Mouse (Mus musculus) embryo, embryonic 10.5 days (tissue): ENCODE data around the gene Olfr572.

Experiments
- DNase-seq: peaks from one replicate; pipeline ENCODE4 v3.0.0-alpha.2; 2015; ENCODE audit warnings: low spot score

Olfr572 gene

DNA sequence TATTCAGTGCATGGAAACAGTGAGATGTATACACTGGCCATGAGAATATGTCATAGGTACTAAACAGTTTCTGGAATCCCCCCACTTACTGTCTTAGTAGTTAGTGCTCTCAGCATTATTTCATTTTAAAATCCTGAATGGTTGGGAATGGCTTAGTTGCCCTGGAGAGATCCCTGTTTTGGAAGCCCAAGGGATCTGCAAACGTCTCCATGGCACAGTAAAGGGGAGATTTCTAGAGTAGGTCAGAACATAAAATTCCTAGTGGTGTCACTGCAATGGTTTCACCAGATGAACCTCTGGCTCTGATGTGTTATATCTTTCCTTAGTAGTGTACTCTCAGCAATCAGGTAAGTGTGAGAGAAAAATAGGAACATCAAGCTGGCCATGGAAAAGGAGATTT is at the start of gene Olfr572:
Gene Olfr572, plus strand, starts transcription at position 301 of the 400 bp plus-strand sequence.
- no peak for DNase-seq

DNA sequence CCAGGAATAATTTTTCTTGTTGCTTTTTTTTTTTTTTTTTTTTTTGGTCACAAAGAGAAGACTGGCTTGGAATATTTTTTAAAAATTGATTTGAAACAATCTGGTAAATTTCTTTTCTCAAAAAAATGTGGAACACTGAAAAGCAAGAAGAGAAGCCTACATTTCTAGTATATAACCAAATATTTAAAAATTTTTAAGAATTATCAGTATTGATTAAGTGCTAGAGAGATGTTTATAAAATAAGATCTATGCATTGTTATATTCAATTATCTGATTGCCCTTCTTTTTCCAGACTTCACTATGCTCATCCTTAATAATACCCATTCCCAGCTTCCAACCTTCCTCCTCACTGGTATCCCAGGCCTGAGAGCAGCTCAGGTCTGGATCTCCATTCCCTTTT is 47.4 kb upstream of the Olfr572 start, which contains the start of gene Olfr568:
Gene Olfr568, plus strand, starts transcription at position 301 of the 400 bp plus-strand sequence.
- DNase-seq, result no peak

DNA sequence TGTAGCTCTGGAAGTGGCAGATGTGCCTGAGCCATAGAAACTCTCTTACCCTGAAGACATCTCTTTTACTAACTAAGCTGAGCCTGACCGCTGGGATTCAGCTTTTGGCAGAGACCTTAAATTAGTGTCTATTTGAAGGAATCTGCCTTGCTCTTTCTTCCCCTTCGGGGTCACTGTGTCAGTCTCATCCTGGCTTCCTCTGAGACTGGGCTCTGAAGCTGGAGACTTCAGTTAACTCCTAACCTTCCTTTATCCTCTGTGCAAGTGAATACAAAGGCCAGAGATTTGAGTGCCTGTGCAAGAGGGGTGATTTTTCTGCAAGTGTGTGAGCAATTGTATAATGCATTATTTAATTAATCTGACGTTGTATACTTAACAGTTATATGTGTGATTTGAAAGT is 33.4 kb upstream of the Olfr572 start, which contains the start of gene Olfr569:
Gene Olfr569, minus strand, starts transcription at position 101 of the 400 bp plus-strand sequence.
- DNase-seq, result no peak

DNA sequence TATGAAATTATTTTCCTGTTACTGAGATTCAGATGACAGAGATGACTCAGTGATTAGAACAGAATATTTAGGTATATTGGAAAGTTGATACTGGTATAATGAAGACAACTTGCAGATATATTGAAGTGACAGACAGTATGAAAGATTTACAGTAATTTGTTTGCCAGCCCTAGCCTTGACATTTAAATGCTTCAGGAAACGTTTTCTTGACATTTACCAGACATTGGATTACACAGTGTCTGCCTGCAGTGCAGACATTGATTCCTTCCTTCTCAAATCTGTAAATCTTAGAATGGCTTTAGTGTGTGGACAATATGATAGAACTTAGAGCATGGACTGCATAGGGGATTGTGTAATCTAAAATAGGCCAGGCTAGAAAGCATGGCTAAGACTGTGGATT is 8.9 kb upstream of the Olfr572 start:
- DNase-seq, result no peak

DNA sequence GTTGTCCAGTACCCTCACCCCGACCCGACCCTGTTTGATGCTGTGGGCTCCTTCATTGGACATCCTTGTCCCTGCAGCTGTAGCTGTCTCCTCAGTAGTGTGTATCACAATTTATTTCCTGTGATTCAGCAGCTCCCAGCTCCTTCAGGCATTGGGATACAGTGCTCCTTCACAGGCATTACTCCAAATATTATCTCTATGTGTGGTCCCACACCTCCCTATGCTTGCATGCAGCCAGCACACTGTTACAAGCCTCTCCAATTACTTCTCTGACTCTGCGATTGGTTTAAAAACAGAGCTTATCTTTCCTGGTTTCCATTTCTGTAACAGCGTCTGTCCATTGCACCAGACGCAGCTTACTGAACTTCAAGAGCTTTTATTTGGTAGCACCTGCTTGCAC is 7.8 kb upstream of the Olfr572 start:
- no peak for DNase-seq

DNA sequence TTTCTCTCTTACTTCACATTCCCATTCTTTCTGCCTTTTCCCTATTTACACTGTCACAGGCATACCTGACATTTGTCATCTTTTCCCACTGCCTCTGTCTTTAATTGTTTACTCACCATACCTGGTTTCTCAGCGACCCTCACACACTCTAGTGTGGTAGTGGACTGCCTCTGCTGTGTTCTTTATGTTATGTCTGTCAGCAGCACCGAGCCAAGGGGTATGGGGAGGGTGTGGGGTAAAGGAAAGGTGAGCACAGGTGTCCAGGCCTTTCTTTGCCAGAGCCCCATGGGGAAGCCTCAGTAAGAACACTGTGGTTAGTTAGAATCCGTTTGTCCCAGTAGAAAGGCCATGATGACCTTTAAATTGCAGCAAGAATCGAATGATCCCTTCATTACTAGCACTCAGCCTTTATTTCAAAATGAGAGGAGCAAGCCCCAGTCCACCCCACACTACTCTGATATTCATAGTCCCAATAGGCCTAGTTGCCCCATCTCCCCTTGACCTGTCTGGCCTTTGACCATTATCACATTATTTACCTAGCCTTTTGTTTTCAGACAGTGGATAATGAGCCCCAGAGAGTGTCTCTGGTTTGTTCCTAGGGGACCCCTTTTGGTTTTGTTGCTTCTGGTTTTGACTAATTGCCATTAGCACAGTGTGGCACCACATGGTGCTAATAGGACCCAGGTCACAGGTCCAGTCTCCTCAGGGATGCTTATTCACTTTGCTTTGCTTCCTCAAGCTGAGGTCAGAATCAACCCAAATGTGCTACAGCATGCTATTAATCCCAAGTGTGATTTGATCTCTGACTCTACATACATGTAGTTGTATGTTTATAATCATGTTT is 7.0 kb upstream of the Olfr572 start, which contains the start of gene Olfr571:
Gene Olfr571, minus strand, starts transcription at position 505 of the 844 bp plus-strand sequence.
- peak; percentile 12 for DNase-seq

DNA sequence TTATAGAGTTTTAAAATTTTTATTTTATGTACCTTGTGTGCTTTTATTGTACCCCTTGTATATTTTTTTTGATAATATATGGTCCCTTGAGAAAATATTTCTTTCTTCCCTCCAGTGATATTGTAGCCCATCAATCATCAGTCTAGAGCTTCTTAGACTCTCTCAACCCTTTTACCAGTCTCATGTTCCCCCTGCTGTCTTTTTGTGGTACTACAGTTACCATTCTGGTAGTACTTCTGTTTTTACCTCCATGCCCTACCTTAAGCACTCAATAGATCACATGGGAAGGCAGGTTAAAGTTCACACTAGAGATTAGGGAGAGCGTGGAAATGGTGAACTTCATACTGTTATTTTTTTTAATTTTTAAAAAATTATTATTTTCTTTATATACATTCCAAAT is 4.6 kb upstream of the Olfr572 start:
- DNase-seq, result peak; percentile 85

DNA sequence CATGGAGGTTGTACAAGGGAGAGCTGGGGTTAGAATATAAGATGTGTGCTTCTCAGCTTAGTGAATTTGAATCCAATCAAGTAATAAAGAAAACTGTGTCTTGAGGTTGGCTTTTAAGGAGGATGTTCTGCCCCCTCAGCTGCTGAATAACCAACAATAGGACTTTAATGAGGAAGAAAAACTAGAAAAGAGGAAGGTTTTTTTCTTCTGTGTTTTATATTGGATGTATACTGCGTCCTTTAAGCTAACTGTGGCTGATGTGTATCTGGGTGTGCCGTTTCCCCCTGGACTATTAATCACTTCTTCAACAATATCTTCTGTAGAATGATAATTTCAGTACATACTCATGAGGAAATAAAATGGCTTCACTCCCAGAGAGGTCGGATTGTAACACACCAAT is 2.9 kb downstream of the Olfr572 start:
- no peak for DNase-seq

DNA sequence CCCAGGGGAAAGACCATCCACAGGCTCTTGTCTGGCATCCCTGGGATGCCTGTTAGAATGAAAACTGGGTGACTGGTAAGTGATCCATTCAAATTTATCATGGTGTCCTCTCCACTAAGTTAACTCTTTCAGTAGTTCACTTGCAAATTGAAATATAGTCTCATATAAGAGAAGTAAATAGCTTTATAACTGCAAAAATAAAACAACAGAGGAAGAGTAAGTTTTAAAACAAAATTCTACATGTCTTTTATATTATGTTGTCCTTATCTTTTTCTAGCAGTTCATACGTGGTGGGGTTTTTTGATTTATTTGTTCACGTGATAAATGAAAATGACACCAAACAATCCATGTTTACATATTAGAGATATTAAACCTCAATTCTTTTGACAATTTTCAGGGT is 18.3 kb downstream of the Olfr572 start, which contains the start of gene Olfr573-ps1:
Gene Olfr573-ps1, minus strand, starts transcription at position 101 of the 400 bp plus-strand sequence.
- no peak for DNase-seq

DNA sequence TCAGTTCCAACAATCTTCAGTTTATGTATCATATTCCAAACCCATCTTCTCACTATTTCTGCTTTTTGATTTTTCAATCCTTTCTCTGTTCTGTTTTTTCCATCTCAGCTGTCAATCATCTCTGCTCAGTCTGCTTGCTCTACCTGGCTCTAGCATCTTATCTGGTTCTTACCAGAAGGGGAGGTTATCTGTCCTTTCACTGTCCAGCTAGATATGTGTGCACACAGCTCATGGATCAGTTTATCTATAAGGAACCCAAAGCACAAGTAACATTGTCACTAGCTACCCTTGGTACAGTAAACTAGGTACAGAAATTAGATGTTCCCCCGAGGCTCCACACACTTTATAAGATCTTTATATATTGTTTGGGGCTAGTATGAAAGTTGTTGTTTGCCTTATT is 19.2 kb downstream of the Olfr572 start:
- DNase-seq, result no peak

DNA sequence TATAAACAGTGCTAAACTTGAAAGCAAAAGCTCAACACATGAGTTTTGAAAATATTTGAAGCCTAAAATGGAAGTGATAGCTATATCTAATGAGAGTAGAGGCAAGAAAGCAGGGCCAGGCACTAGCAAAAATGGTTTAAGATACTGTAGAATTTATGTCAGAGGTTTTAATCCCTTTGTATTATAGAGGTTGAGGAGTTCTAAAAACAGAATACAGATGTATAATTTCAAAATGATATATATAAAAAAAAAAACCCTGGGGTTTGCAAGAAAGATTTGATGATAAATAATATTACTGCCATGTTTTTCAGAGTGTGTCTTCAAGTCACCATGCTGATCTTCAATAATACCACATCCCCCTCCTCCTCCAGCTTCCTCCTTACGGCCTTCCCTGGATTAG is 24.0 kb downstream of the Olfr572 start, which contains the start of gene Olfr574:
Gene Olfr574, plus strand, starts transcription at position 301 of the 400 bp plus-strand sequence.
- DNase-seq, result no peak

DNA sequence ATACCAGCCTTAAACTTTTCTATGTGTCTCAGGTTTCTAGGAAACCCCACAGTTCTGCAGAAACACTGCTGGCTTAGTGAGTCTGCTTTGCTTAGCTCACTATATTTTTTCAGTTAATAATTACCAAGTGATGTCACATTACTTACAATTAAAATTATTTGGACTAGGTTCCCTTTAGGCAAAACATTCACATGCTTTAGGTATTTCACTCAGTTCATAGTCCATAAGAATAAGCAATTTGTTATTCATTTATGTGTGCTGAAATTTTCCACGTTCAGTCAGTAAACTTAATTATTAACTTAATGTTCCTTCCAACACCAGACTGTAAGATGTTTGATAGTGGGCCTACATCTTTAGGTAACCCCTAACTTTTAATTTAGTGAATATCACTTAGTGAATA is 26.5 kb downstream of the Olfr572 start:
- no peak for DNase-seq

DNA sequence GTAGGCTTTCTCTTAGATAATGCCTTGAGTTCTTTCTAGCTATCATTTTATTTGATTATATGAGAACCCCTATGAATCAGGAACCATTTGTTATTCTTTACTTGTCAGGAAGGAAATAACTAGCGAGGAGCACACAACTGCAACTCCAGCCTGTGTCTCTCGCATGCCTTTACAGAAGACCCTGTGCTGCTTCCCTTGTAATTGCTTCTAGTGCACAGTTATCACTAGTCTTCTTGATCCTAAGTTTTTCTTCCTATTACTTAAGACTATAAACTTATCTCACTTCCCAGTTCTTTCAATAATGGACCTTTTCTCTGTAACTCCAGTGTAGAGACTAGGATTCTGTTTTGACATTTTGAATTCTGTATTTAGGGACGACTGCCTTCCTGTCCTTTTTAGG is 33.9 kb downstream of the Olfr572 start:
- no peak for DNase-seq

DNA sequence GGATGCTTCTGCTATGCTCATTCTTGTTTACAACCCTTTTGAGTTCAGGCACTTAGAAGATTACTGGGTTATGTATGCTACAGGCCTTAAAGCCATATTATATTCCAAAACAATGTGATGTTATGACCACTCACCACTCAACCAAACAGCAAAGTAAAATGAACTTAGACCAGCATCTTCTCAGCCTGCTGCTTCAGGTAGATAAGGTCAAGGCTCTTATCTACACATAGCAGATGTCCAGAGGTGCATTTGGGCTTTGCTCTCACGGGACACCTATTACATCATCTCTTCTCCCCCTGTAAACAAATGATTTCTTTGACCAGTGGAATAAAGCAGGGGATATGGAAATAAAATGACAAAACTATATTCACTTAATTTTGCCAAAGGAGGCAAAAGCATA is 34.4 kb downstream of the Olfr572 start, which contains the start of gene Olfr575:
Gene Olfr575, minus strand, starts transcription at position 183 of the 400 bp plus-strand sequence.
- no peak for DNase-seq

DNA sequence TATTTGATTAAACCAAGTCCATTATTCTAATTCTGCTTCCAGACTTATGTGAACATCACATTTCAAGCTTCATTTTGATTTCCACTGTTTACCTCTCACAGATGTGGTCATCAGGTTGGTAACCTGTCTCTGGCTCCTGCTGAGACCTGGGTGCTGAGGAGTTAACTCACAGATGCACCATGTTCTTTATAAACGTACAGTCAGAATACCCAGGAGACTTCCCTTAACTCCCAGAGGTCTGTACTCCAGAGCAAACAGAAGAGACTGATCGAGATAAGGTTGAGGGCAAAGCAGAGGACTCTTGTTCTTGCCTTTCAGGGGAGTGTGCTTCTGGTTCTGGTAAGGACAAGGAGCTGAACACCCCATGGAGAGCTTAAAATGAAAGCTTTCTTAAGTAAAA is 38.2 kb downstream of the Olfr572 start, which contains the start of gene Olfr576:
Gene Olfr576, plus strand, starts transcription at position 301 of the 400 bp plus-strand sequence.
- no peak for DNase-seq

DNA sequence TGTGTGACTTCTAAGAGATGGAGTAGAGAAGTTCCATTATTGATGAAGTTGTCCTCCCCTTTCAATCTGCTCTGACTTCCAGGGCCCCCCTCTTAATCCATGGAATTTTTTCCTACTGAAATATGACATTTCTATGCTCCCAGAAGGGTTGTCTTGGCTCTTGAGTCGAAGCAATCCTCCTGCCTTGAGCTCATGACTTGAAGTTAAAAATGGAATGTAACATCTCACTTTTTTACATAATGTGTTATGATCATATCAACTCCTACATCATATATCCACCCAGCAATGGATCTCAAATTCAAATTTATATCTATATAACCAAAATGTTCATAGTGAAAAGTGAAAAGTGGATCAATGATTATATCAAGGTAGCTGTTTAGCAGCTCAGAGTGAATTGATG is 50.2 kb downstream of the Olfr572 start:
- no peak for DNase-seq

DNA sequence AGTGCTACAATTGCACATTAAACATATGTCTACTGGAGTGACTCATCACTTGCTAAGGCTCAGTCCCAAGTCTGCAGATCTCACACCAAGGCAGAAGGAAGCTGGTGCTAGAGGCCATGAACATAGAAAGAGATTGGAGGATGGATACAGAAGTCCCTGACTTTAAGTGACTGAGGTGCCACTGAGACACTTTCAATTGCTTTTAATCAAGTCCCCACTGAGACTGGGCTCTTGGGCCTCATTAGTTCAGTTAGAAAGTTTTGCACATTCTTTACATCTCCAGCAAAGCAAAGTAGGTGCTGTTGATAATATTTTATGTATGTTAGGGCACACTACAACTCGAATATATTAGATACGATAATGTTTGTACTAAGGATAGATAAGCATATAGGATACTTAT is 51.6 kb downstream of the Olfr572 start, which contains the start of gene Olfr577:
Gene Olfr577, minus strand, starts transcription at position 101 of the 400 bp plus-strand sequence.
- DNase-seq, result no peak
